Mouse (Mus musculus) bone marrow macrophage, adult 2 months (primary cell): ENCODE measurements around the gene Slc41a3. TPM values are rescaled to one million over a fixed set of nuclear protein-coding genes. Genes with fewer than 3 reads are reported as not detected.

Experiments used
- H3K27ac ChIP-seq: 2 replicates; pipeline ENCODE4 v1.5.1; 2012; ENCODE audit warnings: low read depth, low read length; ENCODE audit not compliant: insufficient read depth
- H3K4me1 ChIP-seq: 2 replicates; pipeline ENCODE4 v1.6.1; 2012; ENCODE audit warnings: low read length; ENCODE audit not compliant: control insufficient read depth, insufficient read depth
- H3K4me3 ChIP-seq: 2 replicates; pipeline ENCODE4 v1.5.1; 2012; ENCODE audit warnings: mild to moderate bottlenecking, low read length, moderate library complexity; ENCODE audit not compliant: insufficient read depth
- CTCF ChIP-seq: IDR thresholded peaks from 2 replicates; pipeline ENCODE4 v1.5.1; 2012; ENCODE audit warnings: low read depth, mild to moderate bottlenecking, low read length, moderate library complexity
- POLR2A ChIP-seq: IDR thresholded peaks from 2 replicates; pipeline ENCODE4 v1.6.1; 2012; ENCODE audit warnings: mild to moderate bottlenecking, low read depth, low read length, borderline replicate concordance
- polyA plus RNA-seq: library from polyadenylated mRNA; stranded (reverse); fragments of >200 nt; gene quantifications from 2 replicates; pipeline ENCODE4 v1.2.4, GENCODE M21; 2012; ENCODE audit not compliant: missing spikeins, insufficient read depth, insufficient read length

Slc41a3 gene
- polyA plus RNA-seq, 1 experiment, result 14.7 TPM

DNA sequence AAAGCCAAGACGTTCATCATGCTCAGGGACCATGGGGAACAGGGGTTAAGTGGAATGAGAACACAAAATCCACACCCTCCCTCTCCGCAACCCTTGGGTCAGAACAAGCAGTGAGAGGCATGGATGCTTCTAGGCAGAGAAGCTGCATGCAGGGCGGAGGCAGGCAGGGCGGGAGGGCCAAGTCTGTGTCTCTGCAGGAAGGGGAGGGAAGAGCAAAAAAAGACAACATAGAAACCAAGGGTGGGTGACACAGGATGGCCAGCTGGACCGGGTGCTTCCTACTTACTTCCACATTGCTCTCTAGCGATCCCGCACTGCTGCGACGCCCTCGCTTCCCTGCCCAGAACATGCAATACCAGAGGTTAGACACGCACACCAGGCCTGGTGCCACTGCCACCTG, 59.2 kb downstream of the Slc41a3 start:
- H3K4me1 ChIP-seq, result no peaks in the 10 kb centered on the region
- H3K4me3 ChIP-seq, result no peak overlapping the region
- no peak for TF ChIP-seq CTCF
- TF ChIP-seq POLR2A, result no peak
- no peak overlapping the region for H3K27ac ChIP-seq

DNA sequence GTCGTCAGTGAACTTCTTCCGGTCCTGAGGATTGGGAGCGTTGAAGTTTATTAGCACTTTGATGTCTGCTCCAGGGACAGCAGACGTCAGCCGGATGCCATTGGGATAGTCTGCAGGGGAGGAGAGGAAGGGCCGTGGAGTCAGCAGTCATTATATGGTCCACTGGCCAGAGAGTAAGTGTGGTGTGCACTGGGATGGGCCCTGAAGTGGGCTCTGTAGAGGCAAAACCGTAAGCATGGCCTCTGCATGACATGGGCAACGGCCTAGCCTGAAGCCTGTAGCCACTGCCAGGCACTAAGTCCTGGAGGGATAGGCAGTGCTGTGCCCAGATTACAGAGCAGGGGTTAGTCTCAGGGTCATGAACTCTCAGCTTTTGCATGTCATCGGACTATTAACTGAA, 64.2 kb downstream of the Slc41a3 start:
- no peak overlapping the region for H3K27ac ChIP-seq
- no peak overlapping the region for H3K4me3 ChIP-seq
- no peaks in the 10 kb centered on the region for H3K4me1 ChIP-seq
- TF ChIP-seq CTCF (no peak), POLR2A (no peak)

DNA sequence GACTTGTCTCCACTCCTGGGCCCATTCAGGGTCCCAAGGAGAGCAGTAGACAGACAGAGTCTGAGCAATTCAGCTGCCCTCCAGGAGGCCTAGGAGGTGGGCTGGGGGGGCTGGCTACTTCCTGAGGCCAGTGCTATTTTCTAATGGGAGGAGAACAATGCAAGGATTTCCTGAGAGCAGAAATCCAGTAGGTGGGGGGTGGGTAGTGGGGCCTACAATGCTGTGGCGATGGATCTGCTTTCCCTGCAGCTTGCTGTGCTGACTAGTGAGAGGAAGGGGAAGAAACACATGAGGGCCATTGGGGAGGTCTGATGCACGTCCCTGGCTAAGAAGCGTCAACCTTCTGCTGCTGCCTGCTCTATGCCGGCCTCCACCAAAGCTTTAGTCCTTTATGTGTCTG, 74.2 kb downstream of the Slc41a3 start:
- Histone ChIP-seq H3K4me3 (no peak overlapping the region), H3K27ac (no peak overlapping the region), H3K4me1 (peaks cover 13% of the 10 kb centered on the region)
- no peak for TF ChIP-seq POLR2A
- TF ChIP-seq CTCF, result no peak

DNA sequence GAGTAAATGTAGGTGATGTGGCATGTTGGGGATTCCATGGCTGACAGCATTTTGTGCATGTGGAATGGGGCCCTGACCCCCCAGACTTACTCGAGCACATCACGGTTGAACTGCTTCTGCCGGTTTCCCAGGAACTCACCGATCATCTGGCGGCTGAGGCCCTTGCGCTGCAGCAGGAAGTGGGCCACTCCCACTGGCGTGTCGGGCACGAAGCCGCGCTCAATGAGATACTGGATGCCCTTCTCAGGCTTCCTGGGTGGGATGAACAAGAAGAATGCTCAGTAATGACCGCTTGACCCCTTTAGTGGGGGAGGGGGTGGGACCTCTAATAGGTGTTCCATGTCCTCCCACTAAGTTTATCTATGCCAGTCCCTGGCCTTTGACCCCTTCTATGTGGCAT, 75.9 kb downstream of the Slc41a3 start:
- Histone ChIP-seq H3K27ac (no peak overlapping the region), H3K4me3 (no peak overlapping the region), H3K4me1 (peaks cover 13% of the 10 kb centered on the region)
- TF ChIP-seq CTCF, result no peak
- no peak for TF ChIP-seq POLR2A

DNA sequence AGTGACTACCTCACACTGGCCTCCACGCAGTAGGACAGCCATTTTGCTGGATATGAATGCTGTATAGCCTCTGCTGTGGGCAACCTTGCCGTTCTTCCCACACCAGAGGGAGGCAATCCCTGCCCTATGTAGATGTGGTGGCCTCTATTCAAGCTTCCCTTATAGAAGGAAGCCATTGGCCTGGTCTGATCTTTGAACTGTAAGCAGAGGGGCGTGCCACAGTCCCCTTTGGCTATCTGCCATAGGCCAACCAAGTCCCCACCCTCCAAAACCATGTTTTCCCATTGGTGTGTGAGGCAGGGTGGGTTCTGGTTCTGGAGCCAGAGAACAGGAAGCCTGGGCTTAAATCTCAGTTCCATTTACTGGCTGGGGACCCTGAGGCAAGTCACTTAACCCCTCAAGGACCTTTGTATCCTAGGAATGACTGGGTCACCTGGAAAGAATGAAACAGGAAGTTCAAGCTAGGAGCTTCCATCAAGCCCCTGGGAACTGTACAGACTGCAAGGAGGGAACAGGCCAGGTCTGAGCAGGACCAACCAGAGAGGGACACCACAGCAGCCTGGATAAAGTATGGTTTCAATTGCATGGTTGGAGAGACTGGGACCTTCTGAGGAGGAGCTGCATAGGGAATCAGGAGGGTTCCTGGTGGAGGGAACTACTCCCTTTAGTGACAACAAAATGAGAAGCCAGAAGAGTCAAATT, 79.5 kb downstream of the Slc41a3 start:
- Histone ChIP-seq H3K4me1 (peaks cover 23% of the 10 kb centered on the region), H3K27ac (no peak overlapping the region), H3K4me3 (no peak overlapping the region)
- TF ChIP-seq POLR2A, result no peak
- no peak for TF ChIP-seq CTCF

DNA sequence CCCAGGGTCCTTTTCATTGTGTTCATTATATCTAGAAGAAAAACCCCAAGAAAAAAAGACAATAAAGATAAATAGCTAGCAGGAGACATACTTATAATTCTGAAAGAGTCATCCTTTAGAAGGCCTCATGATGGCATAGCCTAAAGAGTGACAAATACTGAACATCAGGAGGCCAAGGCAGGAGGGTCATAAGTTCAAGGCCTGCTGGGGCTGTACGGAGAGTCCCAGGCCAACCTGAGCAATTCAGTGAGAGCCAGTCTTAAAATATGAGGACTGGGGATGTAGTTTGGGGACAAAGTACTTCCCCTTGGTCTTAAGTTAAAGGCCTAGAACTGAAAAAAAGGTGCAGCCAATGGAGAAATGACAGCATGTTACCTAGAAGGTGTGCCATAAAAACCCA, 82.3 kb downstream of the Slc41a3 start:
- H3K27ac ChIP-seq, result no peak overlapping the region
- H3K4me1 ChIP-seq, result peaks cover 29% of the 10 kb centered on the region
- TF ChIP-seq POLR2A, result no peak
- no peak for TF ChIP-seq CTCF
- H3K4me3 ChIP-seq, result no peak overlapping the region

DNA sequence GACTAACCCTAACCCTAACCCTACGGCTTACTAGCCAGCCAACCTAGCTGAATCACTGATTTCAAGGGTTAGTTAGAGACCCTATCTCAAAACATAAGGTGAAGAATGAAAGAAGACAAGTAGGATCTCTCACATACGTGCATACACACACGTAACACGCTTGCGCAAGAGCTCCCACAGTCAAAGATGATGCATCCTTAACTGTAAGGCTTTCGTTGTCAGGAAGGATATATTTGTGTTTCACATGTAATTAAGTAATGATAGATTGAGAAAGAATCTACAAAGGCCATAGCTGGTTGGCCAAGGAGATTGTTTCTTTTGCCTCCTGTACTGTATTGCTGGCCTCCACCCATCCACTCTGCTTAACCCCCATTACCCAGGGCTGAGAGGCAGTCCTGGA, 83.5 kb downstream of the Slc41a3 start:
- TF ChIP-seq CTCF (no peak), POLR2A (no peak)
- no peak overlapping the region for H3K27ac ChIP-seq
- H3K4me3 ChIP-seq, result no peak overlapping the region
- peaks cover 38% of the 10 kb centered on the region for H3K4me1 ChIP-seq

DNA sequence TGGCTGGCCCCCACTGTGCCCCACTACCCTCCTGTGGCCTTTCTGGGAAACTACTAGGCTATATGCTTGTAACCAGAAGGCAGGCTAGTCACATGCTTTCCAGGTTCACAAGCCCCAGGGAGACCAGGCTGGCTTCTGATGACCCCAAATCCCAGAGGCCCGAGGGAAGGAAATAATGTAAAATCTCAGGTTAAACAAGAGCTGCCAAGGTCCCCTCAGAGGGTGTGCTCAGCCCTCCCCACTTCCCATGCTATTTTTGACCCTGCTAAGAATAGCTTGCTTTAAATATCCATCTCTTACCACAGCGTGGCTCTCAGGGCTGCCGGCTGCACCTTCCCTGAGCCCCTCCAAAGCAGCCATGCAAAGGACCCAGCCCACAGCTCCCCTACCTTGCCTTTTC, 84.2 kb downstream of the Slc41a3 start:
- no peak overlapping the region for H3K4me3 ChIP-seq
- H3K27ac ChIP-seq, result no peak overlapping the region
- peaks cover 45% of the 10 kb centered on the region for H3K4me1 ChIP-seq
- no peak for TF ChIP-seq CTCF
- TF ChIP-seq POLR2A, result no peak

DNA sequence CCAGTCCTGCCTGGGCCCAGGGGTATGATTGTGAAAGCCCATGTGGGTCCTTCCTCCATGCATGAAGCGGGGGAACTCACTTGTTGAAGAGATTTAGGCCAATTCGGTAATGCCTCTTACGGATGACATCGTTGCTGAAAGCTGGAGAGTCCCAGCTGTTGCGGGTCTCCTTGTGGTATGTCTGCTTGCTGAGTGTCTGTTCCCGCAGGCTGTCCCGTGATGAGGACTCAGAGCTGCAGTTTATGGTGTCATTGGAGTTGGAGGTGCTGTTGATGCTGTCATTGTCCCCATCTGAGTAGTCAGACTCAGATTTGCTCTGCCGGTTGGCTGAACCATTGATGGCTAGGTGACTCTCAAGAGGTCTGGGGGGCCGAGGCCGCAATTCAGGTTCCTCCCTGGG, 85.0 kb downstream of the Slc41a3 start:
- no peak for TF ChIP-seq CTCF
- no peak for TF ChIP-seq POLR2A
- H3K27ac ChIP-seq, result no peak overlapping the region

DNA sequence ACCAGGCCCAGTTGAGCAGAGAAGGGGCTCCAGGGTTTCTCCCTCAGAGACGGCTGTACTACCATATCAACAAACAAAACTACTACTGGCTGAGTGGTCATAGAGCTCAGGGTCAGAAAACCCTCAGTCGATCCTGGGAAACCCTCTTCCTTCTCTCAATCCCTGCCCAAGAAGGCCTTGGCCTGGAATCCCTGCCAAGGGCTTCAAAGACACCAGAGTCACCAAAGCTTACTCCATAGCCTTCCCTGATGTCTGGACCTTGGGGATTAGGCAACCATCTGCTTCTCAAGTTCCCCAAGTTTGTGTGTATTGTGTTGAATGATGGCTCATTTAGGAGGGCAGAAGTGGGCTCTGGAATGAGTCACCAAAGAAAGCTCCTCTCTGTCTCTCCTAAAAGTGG, 87.4 kb downstream of the Slc41a3 start:
- no peak overlapping the region for H3K27ac ChIP-seq
- H3K4me1 ChIP-seq, result peaks cover 45% of the 10 kb centered on the region
- no peak overlapping the region for H3K4me3 ChIP-seq
- TF ChIP-seq CTCF, result no peak
- no peak for TF ChIP-seq POLR2A

More for the DNA sequence above, 85.0 kb downstream of the Slc41a3 start:
- Histone ChIP-seq H3K4me1 (peaks cover 45% of the 10 kb centered on the region), H3K4me3 (no peak overlapping the region)

DNA sequence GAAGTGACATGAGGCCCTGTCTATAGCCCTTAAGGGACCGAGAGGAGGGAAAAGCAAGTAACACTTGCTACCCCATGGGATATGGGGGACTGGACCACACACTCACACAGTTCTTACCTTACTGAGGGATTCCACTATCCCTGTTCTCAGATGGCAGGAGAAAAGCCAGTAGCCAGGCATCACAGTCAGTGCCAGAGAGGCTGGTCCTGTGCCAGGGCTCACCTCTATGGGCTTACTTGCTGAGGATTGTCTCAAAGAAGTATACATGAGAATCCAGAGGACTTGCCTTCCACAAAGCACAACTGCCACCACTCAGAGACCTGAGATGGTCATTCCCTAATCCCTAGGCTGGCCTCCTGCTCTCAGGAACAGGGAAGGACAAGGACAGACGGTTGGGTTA, 87.9 kb downstream of the Slc41a3 start:
- TF ChIP-seq POLR2A, result no peak
- no peak for TF ChIP-seq CTCF
- Histone ChIP-seq H3K4me1 (peaks cover 45% of the 10 kb centered on the region), H3K27ac (no peak overlapping the region), H3K4me3 (no peak overlapping the region)
